Mouse (Mus musculus) cortical plate, adult 2 months (tissue): ENCODE results near the gene Srsf10. TPM values are rescaled to one million over a fixed set of nuclear protein-coding genes. Genes with fewer than 3 reads are reported as not detected.

Experiments
- H3K27ac ChIP-seq: fragments of 200-500 bp; 2 replicates; pipeline ENCODE4 v1.5.1; 2012; ENCODE audit warnings: low read length, control low read depth, inconsistent platforms; ENCODE audit not compliant: insufficient read depth
- H3K4me1 ChIP-seq: fragments of 200-500 bp; 2 replicates; pipeline ENCODE4 v1.6.1; 2011; ENCODE audit warnings: low read length; ENCODE audit not compliant: control insufficient read depth, insufficient read depth
- H3K4me3 ChIP-seq: fragments of 200-500 bp; 2 replicates; pipeline ENCODE4 v1.5.1; 2011; ENCODE audit warnings: mild to moderate bottlenecking, low read length, control low read depth; ENCODE audit not compliant: insufficient read depth
- CTCF ChIP-seq: fragments of 200-500 bp; IDR thresholded peaks from 2 replicates; pipeline ENCODE4 v1.5.1; 2011; ENCODE audit warnings: mild to moderate bottlenecking, control low read depth, low read length; ENCODE audit not compliant: insufficient read depth; ENCODE audit errors: extremely low read depth
- POLR2A ChIP-seq: fragments of 200-500 bp; IDR thresholded peaks from 2 replicates; pipeline ENCODE4 v1.6.1; 2011; ENCODE audit warnings: mild to moderate bottlenecking, low read length, control low read depth; ENCODE audit not compliant: insufficient read depth; ENCODE audit errors: extremely low read depth
- polyA plus RNA-seq: library from polyadenylated mRNA; depleted of rRNA; stranded (reverse); fragments of >200 nt; gene quantifications from 2 replicates; pipeline ENCODE4 v1.2.3, GENCODE M21; 2012

The Srsf10 gene
- polyA plus RNA-seq, 1 experiment: 49.1 TPM

- H3K4me3 ChIP-seq: peak overlapping the region; percentile 56
- peak overlapping the region; percentile 99 for H3K27ac ChIP-seq
- peaks cover 15% of the 10 kb centered on the region for H3K4me1 ChIP-seq
- TF ChIP-seq CTCF: no peak
- TF ChIP-seq POLR2A: no peak
Measured at GRCm38 (mm10) chr4:135872589-135873391, 17.2 kb downstream of the Srsf10 start.

GRCm38 (mm10) chr4:135873526-135874202, 18.1 kb downstream of the Srsf10 start, which contains the start of gene Pnrc2:
Gene Pnrc2, minus strand, starts transcription at chr4:135873850.
- Histone ChIP-seq H3K27ac (peak within 1 kb of the TSS; percentile 99), H3K4me1 (peaks cover 15% of the 10 kb centered on the region), H3K4me3 (peak within 1 kb of the TSS; percentile 56)
- TF ChIP-seq CTCF (no peak), POLR2A (peak; percentile 96)

GRCm38 (mm10) chr4:135874564-135875535, 19.3 kb downstream of the Srsf10 start:
- H3K4me1 ChIP-seq: peaks cover 15% of the 10 kb centered on the region
- H3K4me3 ChIP-seq: no peak overlapping the region
- H3K27ac ChIP-seq: no peak overlapping the region
- TF ChIP-seq POLR2A (no peak), CTCF (no peak)

GRCm38 (mm10) chr4:135875546-135875945, 20.0 kb downstream of the Srsf10 start:
- no peak overlapping the region for H3K4me3 ChIP-seq
- H3K27ac ChIP-seq: peak overlapping the region; percentile 74; the same call in 1 of the 2 replicates
- no peak for TF ChIP-seq CTCF
- TF ChIP-seq POLR2A: no peak
- H3K4me1 ChIP-seq: peaks cover 15% of the 10 kb centered on the region

GRCm38 (mm10) chr4:135875991-135876582, 20.5 kb downstream of the Srsf10 start:
- Histone ChIP-seq H3K4me3 (peak overlapping the region; percentile 9), H3K27ac (peak overlapping the region; percentile 74)
- TF ChIP-seq POLR2A (no peak), CTCF (no peak)

GRCm38 (mm10) chr4:135876583-135877020, 21.1 kb downstream of the Srsf10 start:
- H3K4me3 ChIP-seq: peak overlapping the region; percentile 9
- TF ChIP-seq POLR2A (no peak), CTCF (no peak)
- H3K4me1 ChIP-seq: peaks cover 12% of the 10 kb centered on the region
- peak overlapping the region; percentile 74 for H3K27ac ChIP-seq

More at GRCm38 (mm10) chr4:135875991-135876582, 20.5 kb downstream of the Srsf10 start:
- peaks cover 13% of the 10 kb centered on the region for H3K4me1 ChIP-seq

GRCm38 (mm10) chr4:135877742-135878141, 22.2 kb downstream of the Srsf10 start:
- no peak overlapping the region for H3K4me3 ChIP-seq
- H3K4me1 ChIP-seq: peaks cover 6% of the 10 kb centered on the region
- TF ChIP-seq CTCF (peak; percentile 29; the same call in 1 of the 2 replicates), POLR2A (no peak)
- H3K27ac ChIP-seq: no peak overlapping the region

GRCm38 (mm10) chr4:135879021-135879420, 23.5 kb downstream of the Srsf10 start:
- peaks cover 6% of the 10 kb centered on the region for H3K4me1 ChIP-seq
- no peak overlapping the region for H3K27ac ChIP-seq
- H3K4me3 ChIP-seq: no peak overlapping the region
- no peak for TF ChIP-seq CTCF
- TF ChIP-seq POLR2A: no peak
